Mouse (Mus musculus) heart, postnatal 25 days (tissue): ENCODE measurements around the gene Smdt1. TPM values are rescaled to one million over a fixed set of nuclear protein-coding genes. Genes with fewer than 3 reads are reported as not detected.
A peak's percentile ranks its signal among the peaks of the same experiment; 100 is the strongest.
"Not testable (repeated sequence)": the region's sequence is repeated elsewhere in the genome, so short reads cannot be mapped to it uniquely, and the experiment has no call there.

Experiments
- DNase-seq: peaks from one replicate; pipeline ENCODE4 v3.0.0; 2022; ENCODE audit warnings: low spot score
- intact Hi-C: fragments of 180-260 bp; cut with DNase I; formaldehyde crosslinking; loops from one replicate; pipeline ENCODE4 v1.15.1; 2025
- total RNA-seq, 2 experiments: library from RNA; stranded (reverse); gene quantifications; 2 replicates each; pipeline ENCODE4 v1.2.3; 2021

Smdt1 gene
- total RNA-seq, 2 experiments from 2014 or later, result 203 to 204 TPM

- intact Hi-C loops, result no loop called here
- no peak for DNase-seq
Observed at GRCm38 (mm10) chr15:82361459-82362018, 22.8 kb downstream of the Smdt1 start.

DNA sequence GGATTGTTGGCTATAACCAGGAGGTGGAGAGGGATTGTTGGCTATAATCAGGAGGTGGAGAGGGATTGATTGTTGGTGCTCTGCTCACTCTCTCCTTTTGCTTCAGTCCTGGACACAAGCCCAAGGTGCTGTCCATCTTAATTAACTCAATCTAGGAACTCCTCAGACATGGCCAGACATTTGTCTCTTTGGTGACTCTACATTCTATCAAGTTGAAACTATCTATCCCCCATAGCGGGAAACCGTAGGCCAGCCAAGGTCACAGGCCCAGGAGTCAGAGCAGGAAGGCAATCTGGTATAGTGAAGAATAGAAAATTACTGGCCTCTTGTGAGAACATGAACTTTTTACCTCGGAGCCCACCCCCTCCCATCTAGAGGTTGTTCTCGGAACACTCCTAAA is 23.5 kb downstream of the Smdt1 start:
- no peak for DNase-seq
- intact Hi-C loops, result no loop called here

- intact Hi-C loops, DNase-seq: not testable (repeated sequence)
Observed at GRCm38 (mm10) chr15:82363801-82364200, 25.0 kb downstream of the Smdt1 start.

DNA sequence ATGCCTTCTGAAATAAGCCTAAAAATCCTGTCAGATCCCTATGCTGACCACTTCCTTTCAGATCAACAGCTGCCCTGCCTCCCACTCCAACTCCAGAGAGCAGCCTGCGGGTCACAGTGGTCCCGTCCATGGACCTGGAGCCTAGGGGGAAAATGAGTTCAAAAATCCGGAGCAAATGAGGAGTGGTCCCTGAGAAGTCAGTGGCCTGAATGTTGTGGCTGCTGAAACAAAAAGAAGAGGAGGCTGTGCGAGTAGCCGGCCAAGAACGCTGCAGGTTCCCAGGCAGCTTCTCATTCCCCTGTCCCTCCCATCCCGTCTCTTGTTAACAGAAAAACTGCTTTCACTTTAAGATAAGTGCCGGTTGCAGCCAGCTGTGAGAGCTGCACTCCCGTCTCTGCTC is 25.8 kb downstream of the Smdt1 start:
- DNase-seq, intact Hi-C loops: not testable (repeated sequence)

DNA sequence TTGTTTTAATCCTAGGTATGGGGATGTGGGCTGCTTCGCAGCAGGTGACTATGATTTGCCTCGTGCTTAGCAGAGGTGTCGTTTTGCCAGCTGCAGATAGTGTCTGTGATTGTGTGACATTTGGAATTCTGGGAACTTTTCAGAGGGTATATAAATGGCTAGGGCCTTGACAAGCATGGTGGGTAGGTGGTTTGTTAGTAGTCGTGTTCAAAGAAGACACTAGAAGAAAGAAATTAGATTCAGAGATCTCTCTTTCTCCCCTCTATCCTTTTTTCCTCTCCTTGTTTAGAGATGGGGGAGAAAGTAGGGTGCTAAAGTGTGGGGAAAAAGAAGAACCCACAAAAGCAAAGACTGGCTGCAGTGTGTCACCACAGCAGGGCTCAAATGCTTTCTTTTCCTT is 29.4 kb downstream of the Smdt1 start:
- no peak for DNase-seq
- intact Hi-C loops, result no loop called here

DNA sequence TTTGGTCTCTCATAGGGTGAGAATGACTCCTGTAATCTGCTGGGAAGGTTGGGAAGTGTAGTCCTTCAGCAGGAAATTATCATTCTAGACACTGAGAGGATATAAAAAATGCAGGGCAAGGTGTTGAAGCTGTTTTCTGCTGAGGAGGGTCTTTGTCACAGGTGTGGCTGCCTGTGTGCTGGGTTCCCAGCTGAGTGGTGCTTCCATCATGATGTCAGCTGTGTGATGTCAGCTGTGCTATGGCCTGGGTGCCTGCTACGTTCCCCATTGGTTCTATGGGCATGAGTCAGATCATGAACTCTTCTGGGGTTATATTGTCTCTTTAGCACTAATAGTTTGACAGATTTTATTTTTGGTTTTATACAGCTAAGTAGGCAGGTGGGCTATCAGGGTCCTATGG is 30.1 kb downstream of the Smdt1 start:
- intact Hi-C loops, result no loop called here
- DNase-seq, result no peak

DNA sequence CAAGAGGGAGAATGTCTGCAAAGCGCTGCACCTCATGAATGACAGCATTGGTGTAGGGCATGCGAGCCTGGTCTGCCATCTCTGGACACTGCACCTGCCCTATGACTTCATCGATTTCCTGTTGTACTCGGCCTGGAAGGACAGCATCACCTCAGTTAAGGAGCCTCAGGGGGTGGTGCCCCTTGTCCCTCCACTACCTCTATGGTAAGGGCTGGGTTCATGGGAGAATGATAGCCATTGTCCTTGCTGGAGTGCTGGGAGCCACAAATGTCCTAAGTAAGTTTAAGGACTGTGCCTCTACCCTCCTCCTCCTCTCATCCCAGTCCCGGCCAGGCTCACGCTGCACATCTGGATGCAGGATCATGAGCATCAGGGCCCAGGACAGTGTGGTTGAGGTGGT is 33.7 kb downstream of the Smdt1 start:
- DNase-seq, result no peak
- intact Hi-C loops, result no loop called here

GRCm38 (mm10) chr15:82372991-82373390 is 34.2 kb downstream of the Smdt1 start:
- DNase-seq, result no peak
- intact Hi-C loops, result no loop called here

GRCm38 (mm10) chr15:82374437-82374836 is 35.7 kb downstream of the Smdt1 start:
- DNase-seq, result no peak
- intact Hi-C loops, result no loop called here

DNA sequence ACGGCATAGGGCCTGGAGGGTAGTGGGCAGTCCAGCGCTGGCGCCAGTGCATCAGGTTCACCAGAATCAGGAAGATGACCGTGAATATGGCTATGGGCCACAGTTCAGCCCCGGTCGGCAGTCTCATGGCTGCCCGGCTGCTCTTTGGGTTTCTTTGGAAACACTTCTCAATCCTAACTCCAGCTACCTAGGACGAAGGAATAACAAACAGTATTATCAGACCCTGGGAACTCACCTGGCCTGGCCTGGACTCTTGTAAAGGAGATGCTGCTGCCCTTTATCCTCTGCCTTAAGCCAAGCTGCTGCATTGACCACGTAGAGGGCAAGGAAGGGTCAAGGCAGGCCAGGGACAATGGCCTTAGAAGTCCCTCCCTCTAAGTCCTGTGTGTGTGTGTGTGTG is 37.1 kb downstream of the Smdt1 start:
- intact Hi-C loops, result no loop called here
- DNase-seq, result no peak

DNA sequence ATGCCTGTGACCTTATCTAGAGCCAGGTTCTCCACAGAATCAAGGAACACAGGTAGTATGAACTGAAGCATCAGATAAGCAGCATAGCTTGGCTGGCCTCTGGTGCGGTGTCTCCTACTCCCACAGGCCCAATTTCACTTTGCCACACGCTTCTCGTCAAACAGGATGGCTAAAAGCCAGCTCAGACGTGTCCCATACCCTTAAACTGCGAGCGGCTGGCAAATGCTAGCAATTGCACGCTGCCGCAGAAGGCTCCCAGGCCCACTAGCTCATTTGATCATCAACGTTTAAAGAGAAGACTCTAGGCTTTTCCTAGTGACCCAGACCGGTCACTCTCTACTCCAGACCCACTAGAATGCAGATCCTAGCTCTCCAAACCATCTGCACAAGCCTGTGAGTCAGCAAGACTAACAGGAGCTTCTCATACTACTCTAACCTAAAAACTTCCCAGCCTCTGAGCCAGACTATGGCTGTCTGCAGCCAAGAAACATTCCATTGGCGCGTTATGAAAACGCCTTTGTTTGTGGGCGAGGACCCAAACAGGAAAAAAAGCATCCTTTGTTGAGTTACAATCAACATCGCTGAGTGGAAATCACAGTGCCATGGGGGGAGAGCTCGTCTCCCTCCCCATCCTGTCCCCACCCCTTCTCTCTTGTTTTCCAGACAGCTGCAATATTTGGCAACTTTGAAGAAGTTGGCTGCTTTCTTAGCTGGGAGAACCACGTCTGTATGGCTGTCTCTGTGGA is 37.8 kb downstream of the Smdt1 start:
- DNase-seq, result peak; percentile 77
- intact Hi-C loops, result no loop called here

- intact Hi-C loops, result no loop called here
- DNase-seq, result no peak
Observed at GRCm38 (mm10) chr15:82377701-82378100, 38.9 kb downstream of the Smdt1 start.

DNA sequence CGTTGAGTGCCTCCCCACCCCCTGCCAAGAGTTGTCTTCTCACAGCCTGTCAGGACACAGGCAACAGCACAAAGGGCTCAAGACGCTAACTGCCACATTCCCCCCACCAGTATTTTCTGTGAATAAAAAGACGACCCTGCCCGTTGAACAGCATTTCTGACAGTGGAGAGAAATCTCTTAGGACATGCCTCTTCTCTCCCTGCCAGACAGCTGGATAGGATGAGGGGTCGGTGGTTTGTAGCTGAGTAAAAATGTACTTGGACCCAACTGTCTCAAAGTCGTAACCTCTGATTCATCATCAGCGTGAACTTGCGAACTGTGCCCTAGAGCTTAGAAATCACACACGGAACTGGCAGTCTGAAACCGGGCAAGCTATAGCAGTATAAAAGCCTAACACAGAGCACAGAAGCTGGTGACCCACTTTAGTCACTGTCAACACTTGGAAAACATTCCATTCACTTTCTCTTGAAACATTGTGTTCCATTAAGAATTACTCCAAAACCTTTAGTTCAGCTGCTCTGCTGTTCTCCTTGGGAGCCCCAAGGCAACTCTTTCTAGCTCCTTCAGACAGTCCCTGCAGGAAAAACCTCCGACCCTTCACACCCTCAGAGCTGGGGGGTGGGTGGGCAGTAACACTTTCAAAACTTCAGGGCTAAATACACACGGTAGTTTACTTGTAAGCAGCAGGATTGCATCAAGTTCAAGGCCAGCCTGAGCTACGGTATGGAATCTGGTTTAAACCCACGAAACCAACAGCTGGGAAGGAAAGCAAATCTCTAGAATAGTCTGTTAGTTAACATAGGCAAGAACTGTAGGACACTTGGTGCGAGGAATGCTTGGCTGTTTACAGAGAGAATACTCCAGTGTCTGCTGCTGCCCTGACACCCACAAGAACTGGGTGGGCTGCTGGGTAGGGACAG is 39.8 kb downstream of the Smdt1 start:
- intact Hi-C loops, result no loop called here
- no peak for DNase-seq

DNA sequence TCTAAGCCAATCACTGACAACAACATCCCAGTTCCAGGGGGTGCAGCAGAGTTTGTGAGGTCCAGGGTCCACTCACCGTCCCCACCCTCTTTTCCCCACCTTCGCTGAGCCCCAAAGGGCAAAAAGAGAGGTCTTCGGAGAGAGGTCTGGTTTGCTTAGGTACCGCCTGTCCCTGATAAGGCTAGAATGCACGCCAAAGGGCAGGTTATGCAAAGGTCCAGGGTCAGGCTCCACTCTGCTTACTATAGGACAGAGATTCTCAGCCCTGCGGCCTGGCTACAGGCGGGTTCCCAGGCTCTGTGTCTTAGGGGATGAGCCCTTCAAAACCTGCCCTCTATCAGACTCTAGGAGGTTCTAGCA is 40.7 kb downstream of the Smdt1 start:
- intact Hi-C loops, result no loop called here
- no peak for DNase-seq

DNA sequence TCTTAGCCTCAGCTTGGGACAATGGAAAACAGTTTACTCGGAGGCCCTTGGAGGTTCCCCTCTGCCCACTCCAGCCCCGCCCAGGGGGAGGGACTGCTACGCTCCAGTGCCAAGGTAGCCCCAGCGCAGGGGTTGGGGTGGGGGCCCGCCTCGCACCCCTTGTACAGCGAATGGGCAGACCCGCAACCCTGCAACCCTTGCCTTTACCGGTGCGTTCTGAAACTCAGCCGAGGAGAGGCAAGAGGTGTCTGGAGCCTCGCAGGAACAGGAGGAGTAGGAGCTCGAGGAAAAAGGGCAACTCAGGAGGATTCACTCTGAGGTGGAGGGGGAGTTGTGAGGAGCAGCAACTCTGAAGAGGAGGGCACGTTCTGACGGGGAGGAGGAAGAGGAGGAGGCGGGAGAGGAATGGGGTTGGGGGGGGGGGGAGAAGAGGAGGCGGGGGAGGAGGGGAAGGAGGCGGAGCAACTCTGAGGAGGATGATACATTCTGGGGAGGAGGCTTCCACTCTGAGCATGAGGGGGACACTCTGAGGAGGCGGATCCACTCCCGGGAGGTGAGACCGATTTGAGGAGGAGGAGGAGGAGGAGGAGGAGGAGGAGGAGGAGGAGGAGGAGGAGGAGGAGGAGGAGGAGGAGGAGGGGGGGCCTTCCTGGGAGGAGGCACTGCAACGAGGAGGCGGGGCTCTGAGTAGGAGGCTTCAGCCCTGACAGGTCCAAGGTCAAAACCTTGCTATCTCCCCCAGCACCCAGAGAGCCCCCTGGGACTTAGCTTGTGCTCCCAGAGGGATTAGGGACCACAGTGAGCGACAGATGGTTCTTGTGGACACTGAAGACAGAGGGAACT is 41.3 kb downstream of the Smdt1 start, which contains the start of gene Cyp2d22:
Gene Cyp2d22 (minus strand): TSS at position 390 of the 843 bp plus-strand sequence.
- DNase-seq, result peak; percentile 62
- intact Hi-C loops, result loop anchor here (1.0 to 5.0 kb wide), 2 partner anchors 26 to 43 kb away; partner anchors contain the start of genes Naga, Ndufa6, Pheta2 and Smdt1

DNA sequence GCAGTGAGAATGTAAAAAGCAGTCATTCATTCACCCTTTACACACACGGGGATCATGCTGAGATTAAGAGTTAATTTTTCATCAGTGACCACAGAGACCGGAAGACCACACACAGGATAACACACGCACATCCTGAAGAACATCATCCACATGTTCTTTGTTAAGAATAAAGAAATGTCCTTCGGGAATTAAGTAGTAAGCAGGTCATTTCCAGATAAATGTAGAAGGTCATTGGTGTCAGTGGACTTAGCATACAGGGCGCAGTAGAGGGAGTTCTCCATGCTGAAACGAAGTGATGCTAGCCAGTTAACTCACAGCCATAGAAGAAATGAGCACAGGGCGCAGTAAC is 41.9 kb downstream of the Smdt1 start:
- DNase-seq, result no peak
- intact Hi-C loops, result loop anchor here (1.0 to 5.0 kb wide), 2 partner anchors 26 to 43 kb away; partner anchors contain the start of genes Naga, Ndufa6, Pheta2 and Smdt1

GRCm38 (mm10) chr15:82382441-82382840 is 43.7 kb downstream of the Smdt1 start:
- intact Hi-C loops, result loop anchor here (5.0 kb wide), 1 partner anchor 45 kb away; the partner anchor contains the start of genes Naga, Pheta2 and Smdt1
- no peak for DNase-seq

- intact Hi-C loops, result loop anchor here (2.0 kb wide), 1 partner anchor 31 kb away; no protein-coding TSS in a partner anchor
Observed at GRCm38 (mm10) chr15:82385729-82386128, 47.0 kb downstream of the Smdt1 start.

GRCm38 (mm10) chr15:82389916-82390315 is 51.2 kb downstream of the Smdt1 start:
- intact Hi-C loops, result not testable (repeated sequence)

More at GRCm38 (mm10) chr15:82385729-82386128, 47.0 kb downstream of the Smdt1 start:
- no peak for DNase-seq

More at GRCm38 (mm10) chr15:82389916-82390315, 51.2 kb downstream of the Smdt1 start:
- DNase-seq, result not testable (repeated sequence)
